Mouse (Mus musculus): ENCODE results near the gene Ndnf.

Gene Ndnf

GRCm38 (mm10) chr6:65758214-65758613, 86.8 kb downstream of the Ndnf start:
- no peak for DNase-seq (ENCODE audit: low spot score)

DNA sequence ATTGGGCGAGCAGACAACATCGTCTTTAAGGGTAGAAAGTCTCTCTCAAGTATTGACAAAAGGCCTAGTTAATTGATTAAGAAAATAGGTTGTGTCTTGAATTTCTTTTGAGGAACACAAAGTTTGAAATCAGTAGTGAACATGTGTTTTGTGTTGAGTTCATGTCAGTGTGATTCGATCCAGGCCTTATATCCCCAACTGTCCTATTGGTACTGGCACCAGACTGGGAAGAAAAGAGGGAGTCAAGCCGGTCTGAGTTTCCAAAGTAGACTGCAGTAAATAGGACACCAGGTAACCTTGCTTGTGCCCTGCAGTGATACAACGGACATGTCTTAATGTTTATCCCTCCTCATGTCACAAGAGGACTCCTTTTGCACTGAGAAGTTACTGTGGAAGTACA, 87.8 kb downstream of the Ndnf start:
- DNase-seq (ENCODE audit: low spot score): no peak

- DNase-seq (ENCODE audit: low spot score): no peak
Observed at GRCm38 (mm10) chr6:65760073-65760472, 88.7 kb downstream of the Ndnf start.
